Mouse (Mus musculus) brain, embryonic 14.5 days (tissue): Measurements from ENCODE around the gene Hspa8.

Experiments used
- CTCF ChIP-seq: fragments of 200-500 bp; IDR thresholded peaks from 2 replicates; pipeline ENCODE4 v1.5.1; 2012; ENCODE audit warnings: inconsistent platforms, mild to moderate bottlenecking, moderate library complexity, borderline replicate concordance; ENCODE audit not compliant: insufficient read depth, insufficient read length; ENCODE audit errors: extremely low read depth
- POLR2A ChIP-seq: fragments of 200-500 bp; IDR thresholded peaks from 2 replicates; pipeline ENCODE4 v1.6.1; 2012; ENCODE audit warnings: mild to moderate bottlenecking, inconsistent platforms, borderline replicate concordance; ENCODE audit not compliant: poor library complexity, insufficient read depth, insufficient read length, severe bottlenecking; ENCODE audit errors: extremely low read depth

- TF ChIP-seq POLR2A (no peak), CTCF (peak; percentile 47; the same call in 1 of the 2 replicates)
Observed at GRCm38 (mm10) chr9:40811860-40812259, 11.1 kb downstream of the Hspa8 start.
